Mouse (Mus musculus): ENCODE measurements at regions not wholly inside any gene's neighbourhood (a gene's known extent, or its start where the extent isn't known, plus 50 kb on each side); places are given as distances from the start of the nearest gene placed in this dataset.
"Not testable (repeated sequence)": the region's sequence is repeated elsewhere in the genome, so short reads cannot be mapped to it uniquely, and the experiment has no call there.

- DNase-seq (ENCODE audit: low spot score): no peak
Observed at GRCm38 (mm10) chr13:5373191-5373590, 488.1 kb upstream of the Klf6 start.

- peak; percentile 21 for DNase-seq (ENCODE audit: low spot score)
Observed at GRCm38 (mm10) chr13:5408226-5408804, 453.0 kb upstream of the Klf6 start.

- no peak for DNase-seq (ENCODE audit: low spot score)
Observed at GRCm38 (mm10) chr13:5412052-5412451, 449.2 kb upstream of the Klf6 start.

- not testable (repeated sequence) for DNase-seq (ENCODE audit: low spot score)
Observed at GRCm38 (mm10) chr13:5413009-5413408, 448.3 kb upstream of the Klf6 start.

GRCm38 (mm10) chr13:5424110-5424509, 437.2 kb upstream of the Klf6 start:
- no peak for DNase-seq (ENCODE audit: low spot score)

GRCm38 (mm10) chr13:5425491-5426232, 435.6 kb upstream of the Klf6 start:
- no peak for DNase-seq (ENCODE audit: low spot score)

- DNase-seq (ENCODE audit: low spot score): no peak
Observed at GRCm38 (mm10) chr13:5433652-5434051, 427.6 kb upstream of the Klf6 start.

GRCm38 (mm10) chr13:5435131-5435530, 426.2 kb upstream of the Klf6 start:
- no peak for DNase-seq (ENCODE audit: low spot score)

- no peak for DNase-seq (ENCODE audit: low spot score)
Observed at GRCm38 (mm10) chr13:5436191-5436590, 425.1 kb upstream of the Klf6 start.

GRCm38 (mm10) chr13:5440454-5440853, 420.8 kb upstream of the Klf6 start:
- DNase-seq (ENCODE audit: low spot score): no peak

GRCm38 (mm10) chr13:5444759-5445478, 416.4 kb upstream of the Klf6 start:
- DNase-seq (ENCODE audit: low spot score): no peak

GRCm38 (mm10) chr13:5448601-5449000, 412.7 kb upstream of the Klf6 start:
- DNase-seq (ENCODE audit: low spot score): no peak

- DNase-seq (ENCODE audit: low spot score): no peak
Observed at GRCm38 (mm10) chr13:5480779-5481178, 380.5 kb upstream of the Klf6 start.

- DNase-seq (ENCODE audit: low spot score): no peak
Observed at GRCm38 (mm10) chr13:5492266-5492665, 369.0 kb upstream of the Klf6 start.

- no peak for DNase-seq (ENCODE audit: low spot score)
Observed at GRCm38 (mm10) chr13:5497535-5497934, 363.7 kb upstream of the Klf6 start.

GRCm38 (mm10) chr13:5511784-5512183, 349.5 kb upstream of the Klf6 start:
- no peak for DNase-seq (ENCODE audit: low spot score)

- no peak for DNase-seq (ENCODE audit: low spot score)
Observed at GRCm38 (mm10) chr13:5515552-5515951, 345.7 kb upstream of the Klf6 start.

- no peak for DNase-seq (ENCODE audit: low spot score)
Observed at GRCm38 (mm10) chr13:5516088-5516487, 345.2 kb upstream of the Klf6 start.

- DNase-seq (ENCODE audit: low spot score): no peak
Observed at GRCm38 (mm10) chr13:5519181-5519580, 342.1 kb upstream of the Klf6 start.

GRCm38 (mm10) chr13:5519600-5519999, 341.7 kb upstream of the Klf6 start:
- no peak for DNase-seq (ENCODE audit: low spot score)

- DNase-seq (ENCODE audit: low spot score): no peak
Observed at GRCm38 (mm10) chr13:5527400-5527799, 333.9 kb upstream of the Klf6 start.

GRCm38 (mm10) chr13:5540321-5540720, 321.0 kb upstream of the Klf6 start:
- no peak for DNase-seq (ENCODE audit: low spot score)

GRCm38 (mm10) chr13:5545521-5545920, 315.8 kb upstream of the Klf6 start:
- DNase-seq (ENCODE audit: low spot score): no peak

Measured in T-cell, adult 2 months (primary cell).